Mouse (Mus musculus) heart, adult 2 months (tissue): ENCODE results near the gene Gusb. TPM values are rescaled to one million over a fixed set of nuclear protein-coding genes. Genes with fewer than 3 reads are reported as not detected.

Experiments
- DNase-seq, 2 experiments: peaks; one replicate each; pipeline ENCODE4 v3.0.0; 2021
- H3K27ac ChIP-seq: fragments of 200-600 bp; 2 replicates; pipeline ENCODE4 v1.8.1; 2022
- H3K27me3 ChIP-seq: fragments of 200-500 bp; 2 replicates; pipeline ENCODE4 v1.6.1; 2012; ENCODE audit warnings: mild to moderate bottlenecking, low read length, inconsistent platforms, mixed read lengths; ENCODE audit not compliant: control insufficient read depth, insufficient read depth
- H3K36me3 ChIP-seq: fragments of 200-500 bp; 2 replicates; pipeline ENCODE4 v1.6.1; 2012; ENCODE audit warnings: low read length, inconsistent platforms; ENCODE audit not compliant: control insufficient read depth, insufficient read depth
- H3K4me1 ChIP-seq: fragments of 200-500 bp; 2 replicates; pipeline ENCODE4 v1.6.1; 2011; ENCODE audit warnings: low read length; ENCODE audit not compliant: control insufficient read depth, insufficient read depth
- H3K4me3 ChIP-seq: fragments of 200-600 bp; 2 replicates; pipeline ENCODE4 v1.8.1; 2022
- H3K79me2 ChIP-seq: fragments of 200-500 bp; replicated peaks from 2 replicates; pipeline ENCODE4 v1.6.1; 2012; ENCODE audit warnings: mild to moderate bottlenecking, inconsistent platforms, low read length, moderate library complexity, mixed read lengths; ENCODE audit not compliant: control insufficient read depth, insufficient read depth
- H3K9ac ChIP-seq: fragments of 200-500 bp; 2 replicates; pipeline ENCODE4 v1.6.1; 2012; ENCODE audit warnings: low read depth, mild to moderate bottlenecking, control low read depth, inconsistent platforms, low read length, mixed read lengths
- CTCF ChIP-seq: fragments of 200-600 bp; IDR thresholded peaks from 2 replicates; pipeline ENCODE4 v1.8.1; 2022; ENCODE audit warnings: antibody characterized with exemption, mild to moderate bottlenecking, moderate library complexity
- EP300 ChIP-seq: fragments of 200-500 bp; IDR thresholded peaks from 2 replicates; pipeline ENCODE4 v1.6.1; 2011; ENCODE audit warnings: low read depth, low read length, control low read depth; ENCODE audit not compliant: insufficient read depth
- POLR2A ChIP-seq: fragments of 200-500 bp; IDR thresholded peaks from 2 replicates; pipeline ENCODE4 v1.6.1; 2011; ENCODE audit warnings: mild to moderate bottlenecking, low read depth, low read length, control low read depth; ENCODE audit not compliant: insufficient read depth
- WGBS: fragments of 180-500 bp; shearing (Covaris S2); methylation state at CpG from one replicate; pipeline ENCODE4 v1.1.7; 2018; 5-methylcytosine and 5-hydroxymethylcytosine counted together
- intact Hi-C: fragments of 180-260 bp; cut with DNase I; formaldehyde crosslinking; loops from one replicate; pipeline ENCODE4 v1.15.1; 2025
- polyA plus RNA-seq: library from polyadenylated mRNA; depleted of rRNA; stranded (reverse); fragments of >200 nt; gene quantifications from 2 replicates; pipeline ENCODE4 v1.2.3, GENCODE M21; 2012
- total RNA-seq, 2 experiments: library from RNA; stranded (reverse); gene quantifications; 2 replicates each; pipeline ENCODE4 v1.2.3; 2021

The Gusb gene
- total and polyA plus RNA-seq, 3 experiments: 12.8 to 17.9 (median 13.0) TPM

DNA sequence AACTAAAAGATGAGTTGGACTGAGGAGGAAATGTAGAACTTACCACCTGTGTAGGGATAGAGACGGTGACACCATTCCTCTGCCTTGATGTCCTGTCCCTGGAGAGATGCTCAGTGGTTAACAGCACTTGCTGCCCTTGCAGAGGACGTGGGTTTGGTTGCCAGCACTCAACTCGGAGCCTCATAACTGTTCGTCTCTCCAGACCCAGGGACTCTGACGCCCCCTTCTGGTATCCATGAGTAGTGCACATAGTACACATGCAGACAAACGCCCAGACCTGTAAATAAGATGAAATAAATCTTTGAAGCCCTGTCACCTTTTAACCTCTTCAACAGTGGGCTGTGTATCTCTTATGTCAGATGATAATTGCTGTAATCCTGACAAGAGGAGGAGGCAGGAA, 44.2 kb upstream of the Gusb start:
- H3K4me1 ChIP-seq: peaks cover 17% of the 10 kb centered on the region
- H3K36me3 ChIP-seq: peaks cover 6% of the 10 kb centered on the region; the same call in 1 of the 2 replicates
- TF ChIP-seq CTCF: peak; percentile 49
- no peak for TF ChIP-seq POLR2A
- TF ChIP-seq EP300: no peak
- no peak overlapping the region for H3K4me3 ChIP-seq
- no peaks in the 10 kb centered on the region for H3K79me2 ChIP-seq
- WGBS: 69% methylated on average over 6 of the region's 6 CpGs
- DNase-seq: no peak
- intact Hi-C loops: no loop called here
- H3K9ac ChIP-seq: no peak overlapping the region
- H3K27me3 ChIP-seq: no peaks in the 10 kb centered on the region
- no peak overlapping the region for H3K27ac ChIP-seq

GRCm38 (mm10) chr5:130046589-130046988, 43.7 kb upstream of the Gusb start:
- DNase-seq: no peak
- Histone ChIP-seq H3K36me3 (peaks cover 6% of the 10 kb centered on the region; the same call in 1 of the 2 replicates), H3K27ac (0 out of 2 replicates have a peak overlapping the region, but pooled peaks have one; percentile 20)

GRCm38 (mm10) chr5:130046100-130046499, 43.3 kb upstream of the Gusb start:
- Histone ChIP-seq H3K79me2 (no peaks in the 10 kb centered on the region), H3K27me3 (no peaks in the 10 kb centered on the region), H3K36me3 (peaks cover 6% of the 10 kb centered on the region; the same call in 1 of the 2 replicates), H3K27ac (0 out of 2 replicates have a peak overlapping the region, but pooled peaks have one; percentile 20), H3K4me1 (peaks cover 17% of the 10 kb centered on the region), H3K4me3 (no peak overlapping the region), H3K9ac (no peak overlapping the region)
- no peak for DNase-seq
- 70% methylated on average over 7 of the region's 7 CpGs for WGBS
- no peak for TF ChIP-seq CTCF
- TF ChIP-seq POLR2A: no peak
- TF ChIP-seq EP300: no peak
- intact Hi-C loops: no loop called here

More at GRCm38 (mm10) chr5:130046589-130046988, 43.7 kb upstream of the Gusb start:
- H3K4me1 ChIP-seq: peaks cover 17% of the 10 kb centered on the region
- TF ChIP-seq POLR2A (no peak), EP300 (no peak), CTCF (no peak)
- no peaks in the 10 kb centered on the region for H3K27me3 ChIP-seq
- no peak overlapping the region for H3K9ac ChIP-seq
- WGBS: 28% methylated on average over 10 of the region's 10 CpGs
- H3K4me3 ChIP-seq: no peak overlapping the region
- intact Hi-C loops: no loop called here
- no peaks in the 10 kb centered on the region for H3K79me2 ChIP-seq

- TF ChIP-seq POLR2A (no peak), EP300 (peak; percentile 84), CTCF (peak; percentile 91)
- Histone ChIP-seq H3K9ac (no peak overlapping the region), H3K4me3 (no peak overlapping the region), H3K4me1 (peaks cover 15% of the 10 kb centered on the region), H3K79me2 (no peaks in the 10 kb centered on the region), H3K27me3 (no peaks in the 10 kb centered on the region), H3K36me3 (peaks cover 6% of the 10 kb centered on the region; the same call in 1 of the 2 replicates), H3K27ac (peak overlapping the region; percentile 27; the same call in 1 of the 2 replicates)
- intact Hi-C loops: loop anchor here (1.0 to 5.0 kb wide), 3 partner anchors 19 to 95 kb away; no protein-coding TSS in a partner anchor
- WGBS: 54% methylated on average over 7 of the region's 7 CpGs
- peak; percentile 56 to 64 for DNase-seq
These were observed 41.4 kb upstream of the Gusb start for GRCm38 (mm10) chr5:130044201-130044695.

DNA sequence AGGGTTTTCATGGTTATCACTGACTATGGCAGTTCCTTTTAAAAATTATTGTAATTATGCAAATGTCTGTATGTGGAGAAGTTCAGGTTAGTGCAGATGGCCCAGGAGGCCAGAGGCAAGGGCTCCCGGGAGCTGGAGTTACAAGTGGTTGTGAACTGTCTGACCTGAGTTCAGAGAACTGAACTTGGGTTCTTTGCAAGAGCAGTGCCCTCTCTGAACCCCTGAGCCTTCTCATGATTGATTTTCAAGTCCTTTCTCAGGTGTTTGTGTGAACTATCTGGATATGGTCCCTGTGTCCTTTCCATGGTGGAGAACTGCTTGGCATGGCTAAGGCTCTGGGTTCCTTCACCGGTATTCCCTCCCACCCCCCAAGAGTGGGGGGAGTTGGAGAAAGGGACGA, 40.9 kb upstream of the Gusb start:
- Histone ChIP-seq H3K27ac (peak overlapping the region; percentile 27; the same call in 1 of the 2 replicates), H3K4me3 (no peak overlapping the region), H3K9ac (no peak overlapping the region), H3K4me1 (peaks cover 12% of the 10 kb centered on the region), H3K79me2 (no peaks in the 10 kb centered on the region), H3K36me3 (peaks cover 6% of the 10 kb centered on the region; the same call in 1 of the 2 replicates), H3K27me3 (no peaks in the 10 kb centered on the region)
- TF ChIP-seq EP300: no peak
- TF ChIP-seq POLR2A: no peak
- no peak for TF ChIP-seq CTCF
- intact Hi-C loops: loop anchor here (1.0 to 5.0 kb wide), 3 partner anchors 19 to 96 kb away; no protein-coding TSS in a partner anchor
- WGBS: 86% methylated on average over 3 of the region's 3 CpGs
- no peak for DNase-seq

DNA sequence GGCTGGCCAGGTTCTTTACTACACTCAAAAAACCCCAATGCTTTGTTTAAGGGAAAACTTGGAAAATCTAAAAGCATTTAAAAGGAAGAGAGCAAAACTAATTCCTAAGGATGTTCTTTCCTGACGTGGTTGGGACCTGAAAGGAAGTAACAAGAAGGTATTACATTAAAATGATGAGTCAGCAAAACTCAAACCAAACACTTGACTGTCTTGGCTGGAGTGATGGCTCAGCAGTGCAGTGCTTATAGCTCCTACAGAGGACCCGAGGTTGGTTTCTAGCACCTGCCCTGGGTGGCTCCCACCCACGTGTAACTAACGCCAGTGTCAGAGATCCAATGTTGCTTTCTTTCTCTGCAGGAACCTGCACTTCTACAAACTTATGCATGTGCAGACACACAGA, 38.4 kb upstream of the Gusb start:
- 86% methylated on average over 4 of the region's 4 CpGs for WGBS
- no peak overlapping the region for H3K27ac ChIP-seq
- H3K27me3 ChIP-seq: no peaks in the 10 kb centered on the region
- TF ChIP-seq POLR2A: no peak
- TF ChIP-seq CTCF: no peak
- no peak for TF ChIP-seq EP300
- intact Hi-C loops: loop anchor here (5.0 kb wide), 1 partner anchor 36 kb away; no protein-coding TSS in a partner anchor
- no peak overlapping the region for H3K9ac ChIP-seq
- H3K4me1 ChIP-seq: peaks cover under 1% of the 10 kb centered on the region
- no peak overlapping the region for H3K4me3 ChIP-seq
- no peak for DNase-seq
- H3K79me2 ChIP-seq: no peaks in the 10 kb centered on the region
- no peaks in the 10 kb centered on the region for H3K36me3 ChIP-seq
